Mouse (Mus musculus) cortical plate, adult 2 months (tissue): ENCODE measurements around the gene Dyrk3. TPM values are rescaled to one million over a fixed set of nuclear protein-coding genes. Genes with fewer than 3 reads are reported as not detected.

ENCODE experiments used
- H3K27ac ChIP-seq: fragments of 200-500 bp; 2 replicates; pipeline ENCODE4 v1.5.1; 2012; ENCODE audit warnings: low read length, control low read depth, inconsistent platforms; ENCODE audit not compliant: insufficient read depth
- H3K4me1 ChIP-seq: fragments of 200-500 bp; 2 replicates; pipeline ENCODE4 v1.6.1; 2011; ENCODE audit warnings: low read length; ENCODE audit not compliant: control insufficient read depth, insufficient read depth
- H3K4me3 ChIP-seq: fragments of 200-500 bp; 2 replicates; pipeline ENCODE4 v1.5.1; 2011; ENCODE audit warnings: mild to moderate bottlenecking, low read length, control low read depth; ENCODE audit not compliant: insufficient read depth
- CTCF ChIP-seq: fragments of 200-500 bp; IDR thresholded peaks from 2 replicates; pipeline ENCODE4 v1.5.1; 2011; ENCODE audit warnings: mild to moderate bottlenecking, control low read depth, low read length; ENCODE audit not compliant: insufficient read depth; ENCODE audit errors: extremely low read depth
- POLR2A ChIP-seq: fragments of 200-500 bp; IDR thresholded peaks from 2 replicates; pipeline ENCODE4 v1.6.1; 2011; ENCODE audit warnings: mild to moderate bottlenecking, low read length, control low read depth; ENCODE audit not compliant: insufficient read depth; ENCODE audit errors: extremely low read depth
- polyA plus RNA-seq: library from polyadenylated mRNA; depleted of rRNA; stranded (reverse); fragments of >200 nt; gene quantifications from 2 replicates; pipeline ENCODE4 v1.2.3, GENCODE M21; 2012

The Dyrk3 gene
- polyA plus RNA-seq, 1 experiment, result 6.2 TPM

- Histone ChIP-seq H3K4me1 (peaks cover 13% of the 10 kb centered on the region), H3K27ac (no peak overlapping the region), H3K4me3 (no peak overlapping the region)
- TF ChIP-seq POLR2A, result no peak
- no peak for TF ChIP-seq CTCF
Observed at GRCm38 (mm10) chr1:131180386-131180785, 42.2 kb upstream of the Dyrk3 start.

- TF ChIP-seq POLR2A, result no peak
- no peak for TF ChIP-seq CTCF
- no peak overlapping the region for H3K4me3 ChIP-seq
- H3K4me1 ChIP-seq, result peaks cover 8% of the 10 kb centered on the region
- no peak overlapping the region for H3K27ac ChIP-seq
Observed at GRCm38 (mm10) chr1:131178083-131178482, 39.9 kb upstream of the Dyrk3 start.

- Histone ChIP-seq H3K4me1 (peaks cover 8% of the 10 kb centered on the region), H3K27ac (no peak overlapping the region), H3K4me3 (no peak overlapping the region)
- TF ChIP-seq CTCF, result no peak
- TF ChIP-seq POLR2A, result no peak
Observed at GRCm38 (mm10) chr1:131177249-131177648, 39.1 kb upstream of the Dyrk3 start.

GRCm38 (mm10) chr1:131175819-131176218, 37.7 kb upstream of the Dyrk3 start:
- TF ChIP-seq CTCF, result no peak
- no peak for TF ChIP-seq POLR2A
- no peak overlapping the region for H3K4me3 ChIP-seq
- H3K27ac ChIP-seq, result no peak overlapping the region
- H3K4me1 ChIP-seq, result peaks cover 6% of the 10 kb centered on the region

DNA sequence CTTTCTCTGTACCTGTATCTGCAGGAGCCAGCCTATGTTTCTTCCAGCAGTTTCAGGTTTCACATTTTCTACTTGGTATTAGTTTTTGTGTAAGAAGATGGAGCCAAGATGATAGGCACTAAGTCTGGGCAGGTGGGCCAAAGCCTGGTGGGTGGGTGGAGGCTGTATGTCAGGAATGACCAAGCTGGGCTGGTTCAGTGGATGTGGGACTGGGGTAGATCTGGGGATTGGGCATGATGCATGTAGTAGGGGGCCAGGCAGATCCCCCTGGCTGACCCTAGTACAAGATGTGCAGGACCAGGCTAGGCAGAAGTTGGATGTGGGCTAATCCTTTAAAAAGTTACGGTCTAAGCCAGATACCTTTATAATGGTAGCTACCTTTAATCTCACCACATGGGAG, 37.0 kb upstream of the Dyrk3 start:
- H3K4me3 ChIP-seq, result no peak overlapping the region
- H3K4me1 ChIP-seq, result peaks cover 4% of the 10 kb centered on the region; the same call in 1 of the 2 replicates
- TF ChIP-seq CTCF (no peak), POLR2A (no peak)
- H3K27ac ChIP-seq, result no peak overlapping the region

- no peak overlapping the region for H3K27ac ChIP-seq
- peaks cover 4% of the 10 kb centered on the region; the same call in 1 of the 2 replicates for H3K4me1 ChIP-seq
- no peak overlapping the region for H3K4me3 ChIP-seq
- TF ChIP-seq CTCF (no peak), POLR2A (no peak)
Observed at GRCm38 (mm10) chr1:131174299-131174861, 36.2 kb upstream of the Dyrk3 start.

DNA sequence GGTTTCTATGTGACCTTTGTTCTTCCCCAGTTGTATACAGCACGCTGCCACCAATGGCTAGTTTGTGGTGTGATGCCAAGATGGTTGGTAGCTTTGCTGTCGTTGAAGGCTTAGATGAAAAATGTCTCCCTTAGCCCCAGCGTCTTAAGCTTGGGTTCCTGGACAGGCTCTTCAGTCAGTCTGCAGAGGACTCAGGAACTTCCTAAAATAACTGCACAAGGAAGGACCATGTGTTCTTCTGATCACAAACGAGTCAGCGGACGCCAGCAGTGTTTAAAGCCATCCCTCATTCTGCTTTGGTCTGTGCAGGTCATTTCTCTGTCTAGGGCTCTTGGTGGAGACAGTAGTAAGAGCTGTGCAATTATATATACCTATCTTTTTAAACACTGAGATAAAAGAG, 35.7 kb upstream of the Dyrk3 start:
- no peak overlapping the region for H3K4me3 ChIP-seq
- no peak overlapping the region for H3K27ac ChIP-seq
- no peak for TF ChIP-seq POLR2A
- TF ChIP-seq CTCF, result no peak
- H3K4me1 ChIP-seq, result peaks cover 4% of the 10 kb centered on the region; the same call in 1 of the 2 replicates

DNA sequence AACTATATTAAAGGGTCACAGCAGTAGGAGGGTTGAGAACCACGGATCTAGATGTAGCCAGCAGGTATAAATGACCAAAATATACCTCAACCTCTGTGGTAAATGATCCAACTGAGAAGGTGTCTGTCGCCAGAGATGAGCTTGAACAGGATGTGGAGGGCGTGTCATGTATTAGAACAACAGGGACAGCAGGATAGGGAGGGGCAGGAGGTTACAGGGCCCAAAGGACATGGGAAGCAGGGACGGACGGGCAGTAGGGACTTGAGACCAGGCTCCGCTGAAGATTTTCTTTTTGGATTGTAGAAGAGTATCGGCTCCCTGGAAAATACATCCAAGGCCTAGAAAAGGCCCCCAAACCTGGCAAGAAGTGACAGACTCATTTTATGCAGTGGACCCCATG, 34.9 kb upstream of the Dyrk3 start:
- Histone ChIP-seq H3K4me3 (no peak overlapping the region), H3K27ac (no peak overlapping the region), H3K4me1 (peaks cover 4% of the 10 kb centered on the region; the same call in 1 of the 2 replicates)
- TF ChIP-seq POLR2A (no peak), CTCF (no peak)

DNA sequence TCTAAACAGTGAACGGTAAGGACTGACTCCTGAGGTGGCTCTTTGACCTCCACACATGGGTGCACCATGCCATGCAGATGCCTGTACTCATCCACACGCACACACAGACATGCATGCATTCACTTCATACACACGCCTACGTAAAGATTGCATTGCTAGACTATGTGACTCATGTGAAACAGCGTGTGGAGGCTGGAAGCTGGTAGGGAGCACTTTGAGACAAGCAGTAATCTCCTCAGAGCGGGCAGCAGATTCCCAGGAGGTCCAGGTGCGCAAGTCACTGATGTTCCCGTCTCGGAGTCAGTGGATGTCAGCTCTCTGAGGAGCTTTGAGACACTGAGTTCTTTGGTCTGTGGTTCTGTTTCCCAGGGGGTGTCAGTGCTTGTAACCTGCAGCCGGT, 29.5 kb upstream of the Dyrk3 start:
- no peak for TF ChIP-seq POLR2A
- no peak for TF ChIP-seq CTCF
- Histone ChIP-seq H3K4me3 (no peak overlapping the region), H3K4me1 (peaks cover 3% of the 10 kb centered on the region), H3K27ac (0 out of 2 replicates have a peak overlapping the region, but pooled peaks have one; percentile 57)

GRCm38 (mm10) chr1:131164427-131164826, 26.3 kb upstream of the Dyrk3 start:
- no peak overlapping the region for H3K4me3 ChIP-seq
- no peak overlapping the region for H3K27ac ChIP-seq
- peaks cover 3% of the 10 kb centered on the region for H3K4me1 ChIP-seq
- TF ChIP-seq CTCF (no peak), POLR2A (no peak)
